Mouse (Mus musculus) layer of hippocampus, adult 18-20 months (tissue): Measurements from ENCODE around the gene Zfp948. TPM values are rescaled to one million over a fixed set of nuclear protein-coding genes. Genes with fewer than 3 reads are reported as not detected.
"Not testable (repeated sequence)": the region's sequence is repeated elsewhere in the genome, so short reads cannot be mapped to it uniquely, and the experiment has no call there.

ENCODE experiments used
- DNase-seq, 2 experiments: peaks; one replicate each; pipeline ENCODE4 v3.0.0; 2022; ENCODE audit warnings: low spot score in 2 of 2
- total RNA-seq, 2 experiments: library from RNA; stranded (reverse); gene quantifications; 2 replicates each; pipeline ENCODE4 v1.2.3; 2021

The Zfp948 gene
- total RNA-seq, 2 experiments from 2014 or later: 11.4 to 13.1 TPM

DNA sequence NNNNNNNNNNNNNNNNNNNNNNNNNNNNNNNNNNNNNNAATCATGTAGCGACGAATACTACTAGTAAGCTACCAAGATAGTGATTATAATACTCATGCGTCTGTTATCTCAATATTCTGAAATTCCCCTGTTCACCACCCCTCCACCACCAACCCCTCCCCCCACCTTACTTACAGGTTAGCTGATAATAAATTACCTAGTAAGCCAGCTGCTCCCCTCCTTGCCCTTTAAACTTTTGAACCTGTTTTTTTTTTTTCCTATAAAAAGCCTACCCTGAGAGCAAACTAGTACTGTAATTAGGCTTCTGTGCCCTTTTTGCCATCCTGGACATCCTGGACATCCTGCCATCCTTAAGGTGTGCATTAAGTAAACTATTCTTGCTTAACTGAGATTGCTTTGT, 56.8 kb downstream of the Zfp948 start:
- DNase-seq: no peak

DNA sequence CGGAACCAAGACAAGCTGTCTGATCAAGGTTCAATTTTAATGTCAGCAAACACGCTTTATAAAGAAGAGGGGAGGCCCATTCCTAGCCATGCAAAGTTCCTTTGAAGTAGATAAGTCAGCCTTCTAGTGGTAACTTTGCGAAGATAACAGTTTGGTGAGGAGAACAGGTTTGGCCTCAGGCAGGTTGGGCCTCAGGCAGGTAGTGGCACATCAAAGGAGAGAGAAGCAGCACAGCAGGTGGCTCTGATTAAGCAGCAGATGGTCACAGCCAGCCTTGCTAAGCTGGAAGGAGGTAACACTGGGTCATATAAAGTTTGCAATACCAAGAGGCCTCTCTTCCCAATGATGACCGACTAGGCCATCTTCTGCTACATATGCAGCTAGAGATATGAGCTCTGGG, 69.0 kb downstream of the Zfp948 start:
- not testable (repeated sequence) for DNase-seq

Other genes starting within 250 kb of the Zfp948 start
- gene Zfp677, start 183.3 kb upstream of the Zfp948 start, total RNA-seq: 1 to 10 TPM; 1.5 TPM
- gene Zfp54, start 143.8 kb upstream of the Zfp948 start, total RNA-seq: 1 to 10 TPM in 1 of 2 experiments, under 1 TPM in 1; 0.84 to 1.5 TPM
- 1 to 10 TPM; 3.6 to 3.8 TPM for gene Zfp51, start 116.6 kb upstream of the Zfp948 start, total RNA-seq
- gene Zfp53, start 78.0 kb upstream of the Zfp948 start, total RNA-seq: 1 to 10 TPM; 4.6 to 4.8 TPM
- 1 to 10 TPM; 8.0 TPM for gene Zfp52, start 31.5 kb upstream of the Zfp948 start, total RNA-seq
- gene Zfp983, start 83.6 kb downstream of the Zfp948 start, total RNA-seq: 10 to 100 TPM in 1 of 2 experiments, 1 to 10 TPM in 1; 9.4 to 11.6 TPM
- gene Gm10226, start 124.9 kb downstream of the Zfp948 start, total RNA-seq: 1 to 10 TPM; 2.1 to 5.4 TPM
- gene Zfp760, start 140.7 kb downstream of the Zfp948 start, total RNA-seq: 1 to 10 TPM; 7.3 to 8.6 TPM
- gene Zfp229, start 163.8 kb downstream of the Zfp948 start, total RNA-seq: 1 to 10 TPM; 3.8 to 3.9 TPM